Mouse (Mus musculus) intestine, embryonic 15.5 days (tissue): ENCODE data around the gene Prelid1. TPM values are rescaled to one million over a fixed set of nuclear protein-coding genes. Genes with fewer than 3 reads are reported as not detected.

Source experiments
- ATAC-seq: fragments of 200-750 bp; cut with Nextera tagmentation; 2 replicates; pipeline ENCODE4 v1.8.0; 2017; ENCODE audit warnings: moderate TSS enrichment, moderate library complexity
- H3K27ac ChIP-seq: fragments of 300-500 bp; sonication (generic); 2 replicates; pipeline ENCODE4 v1.5.1; 2015; ENCODE audit warnings: mild to moderate bottlenecking, inconsistent platforms
- H3K27me3 ChIP-seq: fragments of 300-500 bp; sonication (generic); replicated peaks from 2 replicates; pipeline ENCODE4 v1.6.1; 2015; ENCODE audit warnings: inconsistent platforms
- H3K36me3 ChIP-seq: fragments of 300-500 bp; sonication (generic); 2 replicates; pipeline ENCODE4 v1.6.1; 2015; ENCODE audit warnings: inconsistent platforms
- H3K4me1 ChIP-seq: fragments of 300-500 bp; sonication (generic); replicated peaks from 2 replicates; pipeline ENCODE4 v1.6.1; 2015; ENCODE audit warnings: inconsistent platforms
- H3K4me2 ChIP-seq: fragments of 300-500 bp; sonication (generic); replicated peaks from 2 replicates; pipeline ENCODE4 v1.6.1; 2015; ENCODE audit warnings: mild to moderate bottlenecking, inconsistent platforms
- H3K4me3 ChIP-seq: fragments of 300-500 bp; sonication (generic); replicated peaks from 2 replicates; pipeline ENCODE4 v1.5.1; 2015; ENCODE audit warnings: inconsistent platforms
- H3K9ac ChIP-seq: fragments of 300-500 bp; sonication (generic); 2 replicates; pipeline ENCODE4 v1.6.1; 2015; ENCODE audit warnings: inconsistent platforms
- H3K9me3 ChIP-seq: fragments of 300-500 bp; sonication (generic); 2 replicates; pipeline ENCODE4 v1.6.1; 2016; ENCODE audit warnings: inconsistent platforms
- WGBS: fragments of 180-500 bp; shearing (Covaris S2); methylation state at CpG from one replicate; pipeline ENCODE4 v1.1.7; 2015; 5-methylcytosine and 5-hydroxymethylcytosine counted together
- polyA plus RNA-seq: library from polyadenylated mRNA; unstranded; fragments of >200 nt; fragmentation: Nextera tagmentation; extraction: Ambion mirVana; gene quantifications from 2 replicates; pipeline ENCODE4 v1.2.1, GENCODE M21; 2015

Gene Prelid1
- polyA plus RNA-seq, 1 experiment from 2014 or later = 543 TPM

DNA sequence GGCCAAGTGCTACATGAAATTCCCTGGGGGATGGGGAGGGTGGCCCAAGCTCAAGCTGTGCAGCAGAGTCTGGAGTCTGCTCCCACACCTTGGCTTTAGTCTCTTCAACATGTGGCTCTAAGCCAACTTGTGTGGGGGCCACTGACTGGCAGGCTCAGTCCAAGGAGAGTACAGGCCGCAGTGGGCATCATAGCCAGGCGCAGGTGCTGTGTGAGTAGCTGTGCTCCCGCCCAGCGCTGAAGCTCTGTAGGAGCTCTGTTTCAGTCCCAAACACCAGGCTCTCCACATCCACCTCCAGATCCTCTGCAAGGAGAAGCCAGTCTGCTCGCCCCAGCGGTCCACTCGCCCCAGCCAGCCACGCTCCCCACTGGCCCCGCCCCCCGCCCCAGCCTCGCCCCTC lies 5.3 kb downstream of the Prelid1 start:
- Histone ChIP-seq H3K9me3 (no peaks in the 10 kb centered on the region), H3K4me1 (peaks cover 43% of the 10 kb centered on the region), H3K4me2 (no peak overlapping the region)

DNA sequence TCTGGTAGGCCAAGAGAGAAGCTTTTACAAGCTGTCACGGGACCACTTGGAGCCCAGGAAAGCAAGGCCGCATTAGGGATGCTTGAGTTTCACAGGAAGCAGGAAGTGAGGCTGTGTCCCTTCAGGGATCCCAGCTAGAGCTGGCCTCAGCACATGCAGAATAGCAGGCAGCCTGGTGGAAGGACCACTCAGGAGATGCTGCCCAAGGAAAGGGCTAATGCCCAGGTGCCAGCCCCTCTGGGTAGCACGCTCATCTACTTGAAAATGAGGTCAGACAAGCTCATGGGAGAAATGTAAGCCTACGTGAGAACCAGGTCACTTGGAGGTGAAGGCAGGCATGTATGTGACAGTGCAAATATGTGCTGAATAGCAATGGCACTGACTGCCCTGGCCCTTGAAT lies 6.9 kb downstream of the Prelid1 start:
- Histone ChIP-seq H3K9ac (no peak overlapping the region), H3K4me2 (peak overlapping the region; percentile 89; the same call in 1 of the 2 replicates), H3K27ac (no peak overlapping the region; the same call in 1 of the 2 replicates), H3K36me3 (peaks cover 16% of the 10 kb centered on the region), H3K9me3 (no peaks in the 10 kb centered on the region), H3K27me3 (no peaks in the 10 kb centered on the region), H3K4me3 (no peak overlapping the region), H3K4me1 (peaks cover 45% of the 10 kb centered on the region)
- ATAC-seq = no peak
- 47% methylated on average over 4 of the region's 4 CpGs for whole genome bisulfite sequencing

More for the DNA sequence above, 5.3 kb downstream of the Prelid1 start:
- Histone ChIP-seq H3K9ac (no peak overlapping the region), H3K27me3 (no peaks in the 10 kb centered on the region), H3K27ac (no peak overlapping the region), H3K4me3 (no peak overlapping the region), H3K36me3 (peaks cover 16% of the 10 kb centered on the region)
- WGBS = 76% methylated on average over 11 of the region's 11 CpGs
- no peak for ATAC-seq

GRCm38 (mm10) chr13:55327633-55328032 lies 7.3 kb downstream of the Prelid1 start:
- no peak overlapping the region for H3K4me3 ChIP-seq
- H3K4me2 ChIP-seq = peak overlapping the region; percentile 89
- H3K9me3 ChIP-seq = no peaks in the 10 kb centered on the region
- peaks cover 45% of the 10 kb centered on the region for H3K4me1 ChIP-seq
- WGBS = 45% methylated on average over 8 of the region's 8 CpGs
- H3K27ac ChIP-seq = no peak overlapping the region
- peaks cover 16% of the 10 kb centered on the region for H3K36me3 ChIP-seq
- no peaks in the 10 kb centered on the region for H3K27me3 ChIP-seq
- ATAC-seq = peak; percentile 11
- 0 out of 2 replicates have a peak overlapping the region, but pooled peaks have one; percentile 72 for H3K9ac ChIP-seq

DNA sequence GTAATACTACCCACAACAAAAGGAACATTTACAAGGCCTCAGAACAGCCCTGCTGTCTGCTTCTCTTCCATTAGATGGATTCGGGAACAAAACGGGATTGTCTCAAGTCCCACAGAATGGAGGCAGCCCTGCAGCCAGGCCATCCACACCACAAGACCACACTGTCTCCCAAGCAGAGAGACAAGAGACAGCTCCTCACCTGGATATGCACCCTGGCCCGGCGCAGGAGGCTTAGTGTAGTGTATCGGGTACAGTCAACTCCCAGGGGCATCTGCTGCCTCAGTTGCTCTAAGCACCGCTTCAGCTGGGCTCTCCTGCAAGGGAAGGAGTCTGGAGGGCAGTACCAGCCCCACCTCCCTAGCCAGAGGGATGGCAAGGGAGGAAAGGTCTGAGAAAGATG lies 7.9 kb downstream of the Prelid1 start:
- Histone ChIP-seq H3K27ac (no peak overlapping the region), H3K4me3 (peak overlapping the region; percentile 83), H3K36me3 (peaks cover 16% of the 10 kb centered on the region), H3K9me3 (no peaks in the 10 kb centered on the region), H3K9ac (peak overlapping the region; percentile 72; the same call in 1 of the 2 replicates), H3K4me1 (peaks cover 44% of the 10 kb centered on the region), H3K27me3 (no peaks in the 10 kb centered on the region), H3K4me2 (peak overlapping the region; percentile 89)
- WGBS = 87% methylated on average over 6 of the region's 6 CpGs
- no peak for ATAC-seq

DNA sequence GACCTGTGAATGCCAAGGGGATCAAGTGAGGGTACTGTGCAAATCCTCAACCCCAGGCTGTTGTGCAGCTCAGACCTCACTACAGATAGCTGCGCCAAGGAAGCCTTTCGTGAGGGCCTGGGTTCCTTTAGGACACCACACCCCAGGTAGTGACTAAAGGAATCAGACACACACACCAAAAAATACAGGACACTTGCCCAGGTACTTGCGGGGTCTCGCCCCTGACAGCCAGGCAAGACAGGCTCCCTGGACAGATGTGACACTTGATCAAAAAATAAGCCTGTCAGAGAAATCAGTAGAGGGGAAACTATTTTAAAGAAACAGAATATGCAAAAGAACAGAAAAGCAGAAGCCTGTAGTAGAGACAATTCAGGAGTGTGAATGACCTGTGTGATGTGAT lies 8.3 kb downstream of the Prelid1 start:
- Histone ChIP-seq H3K9ac (peak overlapping the region; percentile 72), H3K36me3 (peaks cover 16% of the 10 kb centered on the region), H3K4me1 (peaks cover 39% of the 10 kb centered on the region), H3K27ac (no peak overlapping the region), H3K27me3 (no peaks in the 10 kb centered on the region), H3K9me3 (no peaks in the 10 kb centered on the region), H3K4me2 (peak overlapping the region; percentile 89), H3K4me3 (peak overlapping the region; percentile 83)
- no peak for ATAC-seq
- WGBS = 80% methylated on average over 4 of the region's 4 CpGs

DNA sequence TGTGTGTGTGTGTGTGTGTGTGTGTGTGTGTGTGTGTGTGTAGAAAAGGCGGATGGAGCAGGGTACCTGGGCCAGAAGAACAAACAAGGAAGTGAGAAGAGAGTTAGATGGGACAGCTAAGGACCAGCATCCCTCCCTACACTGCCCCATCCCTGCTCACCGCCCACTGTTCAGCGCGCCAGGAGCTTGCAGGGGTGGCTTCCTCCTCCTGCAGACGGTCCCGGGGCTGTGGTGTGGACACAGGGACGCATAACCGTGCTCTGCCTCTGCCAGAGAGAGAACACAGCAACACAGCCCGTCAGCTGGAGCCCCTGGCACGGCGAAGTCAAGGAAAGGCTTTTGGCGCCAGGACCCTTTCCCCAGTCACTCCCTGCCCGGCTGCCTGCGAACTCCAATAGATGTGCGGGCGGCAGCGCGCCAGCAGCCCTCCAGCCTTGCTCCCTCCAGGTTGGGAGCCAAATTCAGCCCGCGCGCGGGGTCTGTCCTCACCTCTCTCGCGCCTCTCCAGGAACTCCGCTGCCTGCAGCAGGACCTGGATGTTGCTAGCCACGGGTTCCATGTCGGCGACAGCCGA lies 8.9 kb downstream of the Prelid1 start:
- no peaks in the 10 kb centered on the region for H3K27me3 ChIP-seq
- peaks cover 14% of the 10 kb centered on the region for H3K36me3 ChIP-seq
- H3K4me3 ChIP-seq = peak overlapping the region; percentile 83
- H3K4me2 ChIP-seq = peak overlapping the region; percentile 89
- H3K9ac ChIP-seq = peak overlapping the region; percentile 72
- H3K9me3 ChIP-seq = no peaks in the 10 kb centered on the region
- WGBS = under 1% methylated on average over 28 of the region's 29 CpGs
- ATAC-seq = peak; percentile 37
- H3K4me1 ChIP-seq = peaks cover 35% of the 10 kb centered on the region
- peak overlapping the region; percentile 45; the same call in 1 of the 2 replicates for H3K27ac ChIP-seq

- ATAC-seq = peak; percentile 94
- H3K4me2 ChIP-seq = peak within 1 kb of the TSS; percentile 89
- peaks cover 35% of the 10 kb centered on the region for H3K4me1 ChIP-seq
- no peaks in the 10 kb centered on the region for H3K9me3 ChIP-seq
- peak within 1 kb of the TSS; percentile 93 for H3K27ac ChIP-seq
- H3K36me3 ChIP-seq = peaks cover 10% of the 10 kb centered on the region
- H3K9ac ChIP-seq = peak within 1 kb of the TSS; percentile 72
- peak within 1 kb of the TSS; percentile 83 for H3K4me3 ChIP-seq
- under 1% methylated on average over 81 of the region's 82 CpGs for WGBS
- H3K27me3 ChIP-seq = no peaks in the 10 kb centered on the region
Measured at GRCm38 (mm10) chr13:55329683-55330566, 9.6 kb downstream of the Prelid1 start, which contains the start of gene Mxd3. Gene Mxd3 (minus strand): TSS chr13:55329823.

GRCm38 (mm10) chr13:55330567-55331400 lies 10.5 kb downstream of the Prelid1 start:
- Histone ChIP-seq H3K36me3 (peaks cover 4% of the 10 kb centered on the region), H3K4me2 (peak overlapping the region; percentile 89), H3K4me1 (peaks cover 32% of the 10 kb centered on the region), H3K27me3 (no peaks in the 10 kb centered on the region), H3K27ac (peak overlapping the region; percentile 93), H3K4me3 (peak overlapping the region; percentile 83), H3K9ac (peak overlapping the region; percentile 72), H3K9me3 (no peaks in the 10 kb centered on the region)
- WGBS = 53% methylated on average over 14 of the region's 14 CpGs
- peak; percentile 21; the same call in 1 of the 2 replicates for ATAC-seq

DNA sequence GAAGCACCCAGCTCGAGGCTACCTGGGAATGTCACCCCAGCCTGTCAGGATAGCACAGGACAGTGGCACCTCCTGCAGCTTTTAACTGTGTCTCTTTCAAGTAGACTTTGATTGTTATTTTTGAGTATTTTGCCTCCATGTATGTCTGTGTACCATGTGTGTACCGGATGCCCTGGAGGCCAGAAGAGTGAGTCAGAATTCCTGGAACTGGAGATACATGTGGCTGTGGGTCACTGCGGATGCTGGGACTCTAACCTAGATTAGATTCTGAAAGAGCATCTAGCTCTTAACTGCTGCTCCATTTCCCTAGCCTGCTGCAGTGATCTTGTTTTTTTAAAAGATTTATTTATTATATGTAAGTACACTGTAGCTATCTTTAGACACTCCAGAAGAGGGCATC lies 12.0 kb downstream of the Prelid1 start:
- Histone ChIP-seq H3K4me2 (no peak overlapping the region), H3K36me3 (no peaks in the 10 kb centered on the region), H3K9me3 (no peaks in the 10 kb centered on the region), H3K27me3 (no peaks in the 10 kb centered on the region), H3K27ac (no peak overlapping the region), H3K4me3 (no peak overlapping the region), H3K9ac (no peak overlapping the region), H3K4me1 (peaks cover 26% of the 10 kb centered on the region)
- whole genome bisulfite sequencing = 87% methylated on average over 3 of the region's 3 CpGs
- no peak for ATAC-seq

DNA sequence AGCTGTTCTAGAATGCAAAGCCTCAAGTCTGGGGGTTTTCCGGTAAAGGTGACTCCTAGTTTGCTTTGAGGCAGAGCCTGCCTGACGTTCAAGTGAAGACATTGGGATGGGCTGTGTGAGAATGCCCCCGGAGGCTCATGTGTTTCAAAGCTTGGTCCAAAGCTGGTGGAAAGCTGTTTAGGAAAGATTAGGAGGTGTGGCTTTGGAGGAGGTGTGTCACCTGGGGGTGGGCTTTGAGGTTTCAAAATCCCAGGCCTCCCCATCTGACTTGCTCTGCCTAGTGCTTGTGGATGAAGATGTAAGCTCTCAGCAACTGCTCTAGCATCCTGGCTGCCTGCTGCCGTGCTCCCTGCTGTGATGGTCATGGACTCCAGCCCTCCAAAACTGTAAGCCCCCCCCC lies 15.4 kb downstream of the Prelid1 start:
- WGBS = 87% methylated on average over 4 of the region's 4 CpGs
- H3K27me3 ChIP-seq = no peaks in the 10 kb centered on the region
- H3K4me2 ChIP-seq = no peak overlapping the region
- ATAC-seq = no peak
- no peak overlapping the region for H3K27ac ChIP-seq
- peaks cover 7% of the 10 kb centered on the region for H3K4me1 ChIP-seq
- H3K4me3 ChIP-seq = no peak overlapping the region
- no peak overlapping the region for H3K9ac ChIP-seq
- no peaks in the 10 kb centered on the region for H3K36me3 ChIP-seq
- no peaks in the 10 kb centered on the region for H3K9me3 ChIP-seq

GRCm38 (mm10) chr13:55337341-55337975 lies 17.2 kb downstream of the Prelid1 start:
- Histone ChIP-seq H3K9ac (no peak overlapping the region), H3K4me1 (peaks cover 4% of the 10 kb centered on the region; the same call in 1 of the 2 replicates), H3K27ac (no peak overlapping the region), H3K4me3 (no peak overlapping the region), H3K27me3 (no peaks in the 10 kb centered on the region), H3K4me2 (no peak overlapping the region), H3K36me3 (no peaks in the 10 kb centered on the region), H3K9me3 (no peaks in the 10 kb centered on the region)
- no peak for ATAC-seq
- 67% methylated on average over 10 of the region's 10 CpGs for WGBS
